Mouse (Mus musculus): ENCODE data around the gene Lsamp. TPM values are rescaled to one million over a fixed set of nuclear protein-coding genes. Genes with fewer than 3 reads are reported as not detected.

The Lsamp gene
- polyA plus RNA-seq, 1 experiment from 2014 or later = 168 TPM

DNA sequence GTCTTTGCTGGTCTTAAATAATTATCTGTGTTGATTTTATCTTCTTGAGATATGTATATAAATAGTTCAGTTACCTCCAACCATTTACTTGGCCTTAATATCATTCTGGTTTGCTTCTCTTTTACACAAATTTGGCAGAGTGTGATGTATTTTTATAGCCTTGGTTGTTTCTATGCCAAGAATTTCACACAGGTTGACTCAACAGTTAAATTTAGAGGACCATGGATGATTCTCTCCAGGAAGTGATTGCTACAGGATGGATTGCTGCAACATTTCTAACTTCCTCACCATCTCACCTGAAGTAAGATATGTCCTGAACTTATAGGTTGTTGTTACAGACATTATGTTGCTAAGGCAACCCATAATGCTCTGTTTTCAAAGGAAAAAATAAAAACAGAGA is 882.6 kb downstream of the Lsamp start:
- ATAC-seq (ENCODE audit: low read depth) = no peak
- no peak overlapping the region for H3K9ac ChIP-seq (replicated peaks; ENCODE audit: low read depth, low read length)

DNA sequence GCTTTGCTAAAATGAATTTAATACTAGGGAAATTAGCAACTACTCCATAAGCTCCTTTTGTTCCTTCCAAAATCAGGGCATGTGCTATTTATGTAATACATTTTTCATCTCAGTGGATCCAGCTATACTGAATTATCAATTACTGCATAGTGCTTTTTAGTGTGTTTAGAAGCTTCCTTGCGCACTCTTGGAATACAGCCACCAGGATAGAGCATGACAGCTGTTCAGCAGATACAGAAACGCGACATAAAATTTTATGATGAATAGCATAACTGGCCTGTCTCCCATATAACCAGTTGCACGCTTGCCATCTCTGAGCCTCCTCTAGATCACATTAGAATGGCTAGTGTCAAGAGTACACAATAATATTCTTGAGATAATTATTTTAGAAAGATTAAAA is 894.1 kb downstream of the Lsamp start:
- WGBS = 66% methylated on average over 4 of the region's 4 CpGs
- Histone ChIP-seq H3K4me2 (ENCODE audit: low read depth, low read length) (no peak overlapping the region), H3K9me3 (ENCODE audit: control insufficient read depth, low read length) (no peaks in the 10 kb centered on the region), H3K27ac (ENCODE audit: low read depth, low read length) (no peak overlapping the region), H3K9ac (replicated peaks; ENCODE audit: low read depth, low read length) (no peak overlapping the region), H3K27me3 (ENCODE audit: control insufficient read depth, insufficient read depth, low read length) (no peaks in the 10 kb centered on the region), H3K4me3 (ENCODE audit: low read depth, low read length) (no peak overlapping the region), H3K36me3 (ENCODE audit: control insufficient read depth, insufficient read depth, low read length) (no peaks in the 10 kb centered on the region), H3K4me1 (ENCODE audit: control insufficient read depth, insufficient read depth, low read length) (no peaks in the 10 kb centered on the region)
- ATAC-seq (ENCODE audit: low read depth) = no peak

More for the DNA sequence above, 882.6 kb downstream of the Lsamp start:
- Histone ChIP-seq H3K36me3 (ENCODE audit: control insufficient read depth, insufficient read depth, low read length) (no peaks in the 10 kb centered on the region), H3K27ac (ENCODE audit: low read depth, low read length) (no peak overlapping the region), H3K27me3 (ENCODE audit: control insufficient read depth, insufficient read depth, low read length) (no peaks in the 10 kb centered on the region), H3K4me3 (ENCODE audit: low read depth, low read length) (no peak overlapping the region), H3K4me2 (ENCODE audit: low read depth, low read length) (no peak overlapping the region), H3K9me3 (ENCODE audit: control insufficient read depth, low read length) (no peaks in the 10 kb centered on the region), H3K4me1 (ENCODE audit: control insufficient read depth, insufficient read depth, low read length) (no peaks in the 10 kb centered on the region)

DNA sequence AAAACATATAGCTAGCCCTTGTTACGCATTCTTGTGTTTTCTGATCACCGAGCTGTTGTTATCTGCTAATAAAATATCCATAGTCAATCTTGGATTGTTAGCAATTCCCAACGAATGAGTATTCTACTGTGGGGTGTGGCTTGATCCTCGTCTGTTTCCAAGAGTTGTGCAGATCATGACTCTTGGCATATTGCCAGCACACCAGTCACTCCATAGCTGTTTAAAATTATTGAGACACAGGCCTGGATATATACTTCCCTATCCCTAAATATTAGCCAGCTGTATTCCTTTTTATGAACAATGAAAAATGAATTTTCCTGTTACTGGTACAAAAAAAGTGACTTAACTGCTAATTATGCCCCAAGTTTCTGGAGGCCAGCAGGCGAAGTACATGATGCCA is 897.8 kb downstream of the Lsamp start:
- no peak for ATAC-seq (ENCODE audit: low read depth)
- H3K27ac ChIP-seq (ENCODE audit: low read depth, low read length) = no peak overlapping the region
- no peaks in the 10 kb centered on the region for H3K36me3 ChIP-seq (ENCODE audit: control insufficient read depth, insufficient read depth, low read length)
- no peak overlapping the region for H3K4me2 ChIP-seq (ENCODE audit: low read depth, low read length)
- no peaks in the 10 kb centered on the region for H3K9me3 ChIP-seq (ENCODE audit: control insufficient read depth, low read length)
- no peak overlapping the region for H3K4me3 ChIP-seq (ENCODE audit: low read depth, low read length)
- 77% methylated on average over 5 of the region's 5 CpGs for WGBS
- H3K27me3 ChIP-seq (ENCODE audit: control insufficient read depth, insufficient read depth, low read length) = no peaks in the 10 kb centered on the region
- H3K4me1 ChIP-seq (ENCODE audit: control insufficient read depth, insufficient read depth, low read length) = no peaks in the 10 kb centered on the region
- H3K9ac ChIP-seq (replicated peaks; ENCODE audit: low read depth, low read length) = no peak overlapping the region

DNA sequence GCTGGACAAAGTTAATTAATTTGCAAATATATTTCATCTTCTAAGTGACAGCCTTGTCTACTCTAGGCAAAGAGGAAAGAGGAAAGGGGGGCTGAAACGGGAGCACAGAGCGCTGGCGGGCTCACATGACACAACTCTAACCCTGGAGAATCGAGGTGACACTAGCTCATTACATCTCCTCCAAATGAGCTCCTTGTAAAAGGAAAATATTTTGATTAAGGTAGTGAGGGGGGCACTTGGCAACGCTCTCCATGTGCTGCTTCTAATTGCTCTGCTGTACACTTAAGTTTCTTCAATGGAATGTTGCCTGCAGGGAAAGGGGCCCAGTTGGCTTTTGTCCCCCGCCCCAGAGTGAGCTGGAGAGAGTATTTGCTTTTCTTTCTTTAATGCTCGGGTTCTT is 907.2 kb downstream of the Lsamp start:
- no peak overlapping the region for H3K4me3 ChIP-seq (ENCODE audit: low read depth, low read length)
- no peak overlapping the region for H3K4me2 ChIP-seq (ENCODE audit: low read depth, low read length)
- 35% methylated on average over 7 of the region's 7 CpGs for WGBS
- H3K4me1 ChIP-seq (ENCODE audit: control insufficient read depth, insufficient read depth, low read length) = no peaks in the 10 kb centered on the region
- no peak overlapping the region for H3K27ac ChIP-seq (ENCODE audit: low read depth, low read length)
- H3K36me3 ChIP-seq (ENCODE audit: control insufficient read depth, insufficient read depth, low read length) = no peaks in the 10 kb centered on the region
- no peaks in the 10 kb centered on the region for H3K27me3 ChIP-seq (ENCODE audit: control insufficient read depth, insufficient read depth, low read length)
- no peaks in the 10 kb centered on the region for H3K9me3 ChIP-seq (ENCODE audit: control insufficient read depth, low read length)
- H3K9ac ChIP-seq (replicated peaks; ENCODE audit: low read depth, low read length) = no peak overlapping the region
- no peak; the same call in 1 of the 2 replicates for ATAC-seq (ENCODE audit: low read depth)

DNA sequence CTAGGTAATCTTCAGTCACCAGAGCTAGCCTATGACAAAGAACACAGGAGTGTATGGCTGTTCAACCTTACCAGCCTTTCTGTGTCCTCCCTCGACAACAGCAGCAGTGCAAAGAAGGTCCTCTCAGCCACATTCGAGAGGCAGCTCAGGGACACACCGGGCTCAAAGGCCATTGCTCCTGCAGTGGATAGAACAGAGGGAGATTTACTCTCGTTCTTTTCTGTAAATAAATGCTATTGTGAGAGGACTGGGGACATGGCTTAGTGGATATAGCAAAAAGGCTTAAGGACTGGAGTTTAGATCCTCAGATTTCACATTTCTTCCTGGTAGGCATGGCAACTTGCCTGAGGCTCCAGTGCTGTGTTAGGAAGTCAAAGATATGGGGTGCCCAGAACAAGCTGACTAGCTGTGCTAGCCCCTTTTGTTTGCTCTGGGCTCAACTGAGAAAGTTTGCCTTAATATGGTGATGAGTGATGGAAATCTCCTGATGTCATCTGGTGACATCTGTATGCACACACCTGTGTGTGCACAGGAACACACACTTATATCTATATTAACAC is 913.7 kb downstream of the Lsamp start:
- 53% methylated on average over 4 of the region's 4 CpGs for WGBS
- Histone ChIP-seq H3K4me3 (ENCODE audit: low read depth, low read length) (no peak overlapping the region), H3K27me3 (ENCODE audit: control insufficient read depth, insufficient read depth, low read length) (no peaks in the 10 kb centered on the region), H3K4me2 (ENCODE audit: low read depth, low read length) (no peak overlapping the region), H3K36me3 (ENCODE audit: control insufficient read depth, insufficient read depth, low read length) (no peaks in the 10 kb centered on the region), H3K9me3 (ENCODE audit: control insufficient read depth, low read length) (no peaks in the 10 kb centered on the region), H3K27ac (ENCODE audit: low read depth, low read length) (no peak overlapping the region), H3K4me1 (ENCODE audit: control insufficient read depth, insufficient read depth, low read length) (no peaks in the 10 kb centered on the region), H3K9ac (replicated peaks; ENCODE audit: low read depth, low read length) (no peak overlapping the region)
- ATAC-seq (ENCODE audit: low read depth) = no peak

DNA sequence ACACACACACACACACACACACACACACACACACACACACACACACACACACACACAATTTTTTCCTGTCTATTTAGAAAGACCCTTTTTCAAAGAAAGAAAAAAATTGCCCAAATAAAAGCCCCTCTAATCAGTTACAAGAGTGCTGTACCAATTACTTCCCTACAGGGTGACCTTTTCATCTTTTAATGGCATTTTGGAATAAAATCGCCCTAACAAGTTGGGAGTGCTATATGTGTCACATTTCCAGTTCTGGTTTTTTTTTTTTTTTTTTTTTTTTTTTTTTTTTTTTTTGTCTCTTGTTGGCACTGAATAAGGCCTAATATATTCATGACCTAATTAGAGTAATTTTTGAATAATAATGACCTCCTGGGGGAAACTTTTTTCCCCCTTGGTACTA is 923.7 kb downstream of the Lsamp start:
- Histone ChIP-seq H3K4me1 (ENCODE audit: control insufficient read depth, insufficient read depth, low read length) (no peaks in the 10 kb centered on the region), H3K4me3 (ENCODE audit: low read depth, low read length) (no peak overlapping the region), H3K9ac (replicated peaks; ENCODE audit: low read depth, low read length) (no peak overlapping the region), H3K4me2 (ENCODE audit: low read depth, low read length) (no peak overlapping the region), H3K36me3 (ENCODE audit: control insufficient read depth, insufficient read depth, low read length) (no peaks in the 10 kb centered on the region), H3K9me3 (ENCODE audit: control insufficient read depth, low read length) (no peaks in the 10 kb centered on the region), H3K27ac (ENCODE audit: low read depth, low read length) (no peak overlapping the region), H3K27me3 (ENCODE audit: control insufficient read depth, insufficient read depth, low read length) (no peaks in the 10 kb centered on the region)
- WGBS = 77% methylated on average over 1 of the region's 1 CpGs
- ATAC-seq (ENCODE audit: low read depth) = no peak

DNA sequence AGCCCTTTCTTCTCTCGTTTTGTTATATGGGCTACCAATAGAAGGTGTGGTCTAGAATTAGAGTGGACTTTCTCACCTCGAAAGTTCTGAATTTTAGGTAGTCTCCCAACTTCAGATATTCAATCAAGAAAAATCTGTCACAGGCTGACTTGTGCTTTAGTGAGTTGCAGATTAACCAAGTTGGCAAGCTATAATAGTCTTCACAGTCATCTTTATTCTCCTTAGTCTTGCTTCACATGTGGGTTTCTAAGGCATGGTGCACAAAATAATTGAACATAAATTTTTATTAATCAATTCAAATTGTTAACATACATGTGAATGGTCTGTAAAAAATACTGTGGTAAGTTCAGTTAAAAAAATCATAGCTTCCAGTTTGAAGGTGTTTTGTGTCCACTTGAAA is 930.0 kb downstream of the Lsamp start:
- no peaks in the 10 kb centered on the region for H3K36me3 ChIP-seq (ENCODE audit: control insufficient read depth, insufficient read depth, low read length)
- H3K9me3 ChIP-seq (ENCODE audit: control insufficient read depth, low read length) = no peaks in the 10 kb centered on the region
- no peak for ATAC-seq (ENCODE audit: low read depth)
- H3K27ac ChIP-seq (ENCODE audit: low read depth, low read length) = no peak overlapping the region
- no peaks in the 10 kb centered on the region for H3K27me3 ChIP-seq (ENCODE audit: control insufficient read depth, insufficient read depth, low read length)
- 85% methylated on average over 2 of the region's 2 CpGs for WGBS
- no peaks in the 10 kb centered on the region for H3K4me1 ChIP-seq (ENCODE audit: control insufficient read depth, insufficient read depth, low read length)
- no peak overlapping the region for H3K4me3 ChIP-seq (ENCODE audit: low read depth, low read length)
- no peak overlapping the region for H3K4me2 ChIP-seq (ENCODE audit: low read depth, low read length)
- H3K9ac ChIP-seq (replicated peaks; ENCODE audit: low read depth, low read length) = no peak overlapping the region

DNA sequence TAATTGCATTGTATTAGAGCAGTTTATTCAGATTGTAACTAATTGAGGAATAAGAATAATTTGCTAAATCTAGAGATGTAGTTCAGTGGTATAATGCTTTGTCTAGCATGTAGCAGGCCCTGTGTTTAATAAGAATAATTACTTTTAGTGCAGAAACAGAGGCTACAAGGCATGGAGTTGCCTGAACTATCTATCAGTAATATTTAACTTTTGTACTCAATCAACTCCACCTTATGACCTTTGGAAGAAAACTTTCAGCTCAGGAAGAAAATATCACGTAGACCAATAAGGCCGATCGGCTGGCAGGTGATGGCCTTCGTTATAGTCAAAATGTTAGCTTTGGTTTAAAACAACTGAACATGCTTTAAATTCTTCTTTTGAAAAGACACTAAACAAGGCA is 946.4 kb downstream of the Lsamp start:
- no peak for ATAC-seq (ENCODE audit: low read depth)
- no peaks in the 10 kb centered on the region for H3K27me3 ChIP-seq (ENCODE audit: control insufficient read depth, insufficient read depth, low read length)
- H3K4me3 ChIP-seq (ENCODE audit: low read depth, low read length) = no peak overlapping the region
- no peak overlapping the region for H3K27ac ChIP-seq (ENCODE audit: low read depth, low read length)
- WGBS = 92% methylated on average over 4 of the region's 4 CpGs
- no peaks in the 10 kb centered on the region for H3K36me3 ChIP-seq (ENCODE audit: control insufficient read depth, insufficient read depth, low read length)
- H3K4me1 ChIP-seq (ENCODE audit: control insufficient read depth, insufficient read depth, low read length) = no peaks in the 10 kb centered on the region
- H3K4me2 ChIP-seq (ENCODE audit: low read depth, low read length) = no peak overlapping the region
- no peak overlapping the region for H3K9ac ChIP-seq (replicated peaks; ENCODE audit: low read depth, low read length)
- no peaks in the 10 kb centered on the region for H3K9me3 ChIP-seq (ENCODE audit: control insufficient read depth, low read length)

DNA sequence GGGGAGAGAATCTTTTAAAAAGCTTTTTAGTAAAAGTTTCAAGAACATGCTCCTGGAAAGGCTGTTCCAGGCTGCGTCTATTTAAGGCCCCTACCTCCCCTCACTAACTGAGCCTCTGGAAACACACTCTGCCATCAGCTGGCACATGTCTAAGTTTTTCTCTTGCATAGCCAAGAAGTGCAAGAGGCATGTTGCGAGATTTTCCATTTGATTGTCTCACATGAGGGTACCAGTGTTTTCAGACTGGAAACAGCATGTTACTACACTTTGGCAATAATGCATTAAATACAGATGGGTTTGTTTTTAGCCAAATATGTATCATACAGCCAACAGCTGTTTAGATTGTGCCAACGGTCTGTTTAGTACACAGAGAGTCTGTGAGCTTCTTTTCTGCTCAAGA is 958.1 kb downstream of the Lsamp start:
- WGBS = 79% methylated on average over 3 of the region's 3 CpGs
- H3K36me3 ChIP-seq (ENCODE audit: control insufficient read depth, insufficient read depth, low read length) = no peaks in the 10 kb centered on the region
- no peak for ATAC-seq (ENCODE audit: low read depth)

More for the DNA sequence above, 958.1 kb downstream of the Lsamp start:
- no peaks in the 10 kb centered on the region for H3K9me3 ChIP-seq (ENCODE audit: control insufficient read depth, low read length)
- no peak overlapping the region for H3K27ac ChIP-seq (ENCODE audit: low read depth, low read length)
- no peaks in the 10 kb centered on the region for H3K27me3 ChIP-seq (ENCODE audit: control insufficient read depth, insufficient read depth, low read length)
- 0 out of 2 replicates have a peak, but pooled peaks cover 3% of the 10 kb centered on the region for H3K4me1 ChIP-seq (ENCODE audit: control insufficient read depth, insufficient read depth, low read length)
- H3K4me3 ChIP-seq (ENCODE audit: low read depth, low read length) = no peak overlapping the region
- H3K4me2 ChIP-seq (ENCODE audit: low read depth, low read length) = no peak overlapping the region
- H3K9ac ChIP-seq (replicated peaks; ENCODE audit: low read depth, low read length) = no peak overlapping the region
